Mouse (Mus musculus) cerebellum, adult 11-12 months (tissue): ENCODE measurements around the gene Cenpm.

Source experiments
- DNase-seq: peaks from one replicate; pipeline ENCODE4 v3.0.0; 2022

Cenpm gene

DNA sequence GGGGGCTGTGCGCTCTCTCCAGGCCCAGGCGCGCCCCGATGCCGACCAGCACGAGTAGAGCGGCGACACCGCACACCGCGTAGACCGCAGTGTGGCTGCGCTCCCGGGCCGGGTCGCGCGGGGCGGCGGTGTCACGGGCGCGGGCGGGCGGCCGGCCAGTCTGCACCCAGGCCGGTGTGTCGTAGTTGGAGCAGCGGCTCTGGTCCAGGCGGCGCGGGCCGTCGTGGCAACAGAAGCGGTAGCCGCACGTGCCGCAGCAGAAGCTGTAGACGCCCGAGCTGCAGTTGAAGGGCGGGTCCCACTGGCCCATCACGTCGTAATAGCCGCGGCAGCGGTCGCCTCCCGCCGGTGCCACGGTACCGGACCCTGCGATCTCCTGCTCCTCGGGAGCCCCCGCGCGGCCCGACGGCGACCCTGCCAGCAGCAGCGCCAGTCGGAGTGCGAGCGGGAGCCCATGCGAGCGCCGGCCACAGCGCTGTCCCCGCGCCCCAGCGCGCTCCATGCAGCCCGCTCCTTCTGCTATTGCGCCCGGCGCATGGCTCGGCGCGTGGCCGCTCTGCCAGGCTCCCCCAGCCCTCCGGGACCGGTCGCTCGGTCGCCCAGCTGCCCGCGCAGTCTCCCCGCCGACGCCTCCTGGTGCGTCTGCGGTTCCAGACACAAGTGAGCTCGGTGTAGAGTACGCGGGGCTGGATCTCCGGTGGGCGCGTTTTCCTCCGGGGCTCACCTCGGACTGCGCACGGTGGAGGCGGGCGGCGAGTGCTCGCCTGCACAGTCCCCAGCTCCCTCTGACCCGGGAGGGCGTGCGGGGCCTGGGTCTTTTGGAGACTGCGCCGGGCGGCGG is 32.4 kb downstream of the Cenpm start:
- peak; percentile 74 for DNase-seq

DNA sequence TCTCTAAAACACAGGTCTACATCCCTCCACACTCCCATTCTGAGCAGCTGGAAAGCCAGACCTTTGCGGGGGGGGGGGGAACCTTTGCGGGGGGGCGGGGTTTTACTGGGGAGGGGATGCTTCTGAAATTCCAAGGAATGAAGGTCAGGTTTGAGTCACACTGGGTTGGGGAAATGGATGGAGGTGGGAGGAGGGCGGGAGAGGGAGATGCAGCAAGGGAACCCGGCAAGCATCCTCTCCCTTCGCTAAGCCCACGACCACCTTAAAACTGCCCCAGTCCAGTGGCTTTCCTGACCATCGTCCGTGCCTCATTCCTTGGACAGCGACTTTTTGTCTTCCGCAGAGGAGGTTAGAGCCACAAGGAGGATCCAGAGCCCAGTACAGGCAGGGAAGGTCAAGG is 33.3 kb downstream of the Cenpm start:
- DNase-seq: peak; percentile 49

DNA sequence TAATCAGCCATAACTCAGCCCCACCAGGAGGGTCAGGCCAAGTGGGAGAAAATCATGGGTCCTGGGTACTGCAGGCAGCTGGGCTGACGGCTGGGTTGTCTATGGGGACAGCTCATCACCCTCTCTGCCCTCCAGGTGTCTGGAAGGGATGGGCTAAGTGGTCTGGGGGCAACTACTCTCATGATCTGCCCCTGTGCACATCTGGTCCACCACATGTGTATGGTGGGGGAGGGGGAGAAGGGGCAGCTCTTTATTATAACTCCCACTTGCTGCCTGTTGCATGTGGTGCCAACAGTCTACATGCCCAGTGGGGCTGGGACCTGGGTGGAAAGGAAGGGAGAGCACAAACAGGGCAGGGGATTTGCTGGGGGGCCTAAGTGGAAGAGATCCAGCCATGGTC is 33.7 kb downstream of the Cenpm start:
- DNase-seq: peak; percentile 74

DNA sequence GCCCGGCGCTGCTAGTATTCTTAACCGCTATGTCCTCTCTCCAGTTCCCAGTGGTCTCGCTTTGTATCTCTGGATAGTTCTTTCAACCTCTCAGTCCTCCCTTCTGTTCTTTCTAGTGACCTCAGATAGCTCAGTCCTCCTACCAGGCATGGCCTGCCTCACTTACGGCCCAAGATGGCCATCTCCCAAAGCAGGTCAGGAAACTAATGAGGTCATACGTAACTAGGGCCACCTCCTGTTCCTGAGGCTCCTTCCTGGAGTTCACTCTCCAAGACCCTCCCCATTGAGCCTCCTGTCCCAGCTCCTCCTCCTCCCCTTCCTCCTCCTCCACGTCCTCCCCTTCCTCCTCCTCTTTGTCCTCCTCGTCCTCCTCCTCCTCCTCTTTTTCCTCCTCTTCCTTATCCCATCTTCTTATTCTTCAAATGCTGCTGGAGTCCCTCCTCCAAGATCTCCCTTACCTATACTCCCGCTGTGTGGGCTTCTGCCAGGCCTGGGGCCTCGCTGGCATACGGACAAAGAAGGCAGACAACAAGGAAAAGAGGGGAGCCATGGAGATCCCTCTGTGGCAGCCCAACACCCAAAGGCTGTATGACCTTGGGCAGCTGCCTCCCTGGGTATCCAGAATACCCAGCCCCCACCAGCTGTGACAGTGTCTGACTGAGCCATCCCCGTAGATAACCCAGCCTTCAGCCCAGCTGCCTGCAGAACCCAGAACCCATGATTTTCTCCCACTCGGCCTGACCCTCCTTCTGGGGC is 35.1 kb downstream of the Cenpm start:
- DNase-seq: peak; percentile 77

DNA sequence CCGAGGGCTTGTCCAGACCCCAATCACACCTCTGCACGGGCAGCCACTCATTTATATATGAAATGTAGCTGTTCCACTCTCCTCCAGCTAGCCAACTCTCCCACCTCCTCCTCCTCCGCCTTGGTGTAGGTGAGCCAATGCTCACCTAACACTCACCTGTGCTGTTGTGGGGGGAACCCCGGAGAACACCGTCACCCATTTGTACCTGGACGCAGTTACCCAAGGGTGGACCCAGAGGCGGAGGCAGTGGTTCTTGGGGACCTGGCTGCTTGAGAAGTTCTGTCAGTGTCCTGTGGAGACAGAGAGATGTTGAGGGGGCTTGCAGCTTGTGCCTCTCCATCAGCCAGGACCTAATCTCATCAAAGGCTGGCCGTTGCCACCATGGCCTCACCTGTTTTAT is 36.2 kb downstream of the Cenpm start:
- DNase-seq: no peak

DNA sequence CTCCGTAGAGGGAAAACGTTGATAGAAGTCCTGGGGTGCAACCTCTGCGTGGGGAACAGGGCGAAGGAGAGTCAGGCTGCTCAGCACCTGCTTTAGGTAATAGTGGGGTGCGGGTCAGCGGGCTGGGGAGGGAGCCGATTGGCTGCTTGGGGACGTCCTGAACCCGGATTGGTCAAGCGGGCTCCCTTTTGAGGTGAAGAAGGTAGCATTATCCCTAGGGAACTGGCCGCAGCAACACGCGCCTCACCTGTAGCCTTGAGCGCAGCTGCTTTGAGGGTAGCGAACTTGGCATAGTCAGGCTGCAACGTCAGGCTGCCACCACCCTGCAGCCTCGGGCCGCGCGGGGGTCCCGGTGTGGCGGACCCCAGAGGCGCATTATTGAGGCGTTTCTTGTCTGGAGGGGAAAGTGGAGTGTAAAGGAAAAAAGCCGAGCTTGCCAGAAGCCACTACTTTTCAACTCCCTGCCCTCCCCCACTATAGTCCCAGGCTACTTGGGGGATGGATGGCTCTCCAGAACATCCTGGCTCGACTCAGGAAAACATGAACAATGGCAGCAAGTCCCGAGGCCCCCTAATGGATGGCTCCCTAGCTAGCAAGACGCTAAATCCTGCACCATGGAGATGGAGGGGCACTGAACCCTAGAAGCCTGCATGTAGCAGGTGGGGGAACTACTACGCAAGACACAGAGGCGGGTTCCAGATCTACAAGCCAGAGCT is 36.9 kb downstream of the Cenpm start:
- DNase-seq: peak; percentile 67

DNA sequence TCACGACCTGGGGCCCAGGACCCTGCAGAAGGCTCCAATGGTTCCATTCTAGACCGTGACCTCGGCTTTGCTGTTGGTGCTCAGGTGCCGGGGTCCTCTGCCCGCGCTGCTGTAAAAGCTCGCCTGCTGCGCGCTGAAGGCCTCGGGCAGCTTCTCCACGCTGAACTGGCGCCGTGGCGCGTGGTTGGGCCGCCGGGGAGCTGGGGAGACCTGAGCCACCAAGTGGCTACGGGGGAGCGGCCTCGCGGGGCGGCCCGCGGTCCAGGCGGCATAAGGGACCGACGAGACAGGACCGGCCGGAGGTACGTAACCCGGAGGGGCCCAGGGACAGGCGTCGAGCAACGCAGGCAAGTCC is 37.5 kb downstream of the Cenpm start:
- DNase-seq: peak; percentile 65

DNA sequence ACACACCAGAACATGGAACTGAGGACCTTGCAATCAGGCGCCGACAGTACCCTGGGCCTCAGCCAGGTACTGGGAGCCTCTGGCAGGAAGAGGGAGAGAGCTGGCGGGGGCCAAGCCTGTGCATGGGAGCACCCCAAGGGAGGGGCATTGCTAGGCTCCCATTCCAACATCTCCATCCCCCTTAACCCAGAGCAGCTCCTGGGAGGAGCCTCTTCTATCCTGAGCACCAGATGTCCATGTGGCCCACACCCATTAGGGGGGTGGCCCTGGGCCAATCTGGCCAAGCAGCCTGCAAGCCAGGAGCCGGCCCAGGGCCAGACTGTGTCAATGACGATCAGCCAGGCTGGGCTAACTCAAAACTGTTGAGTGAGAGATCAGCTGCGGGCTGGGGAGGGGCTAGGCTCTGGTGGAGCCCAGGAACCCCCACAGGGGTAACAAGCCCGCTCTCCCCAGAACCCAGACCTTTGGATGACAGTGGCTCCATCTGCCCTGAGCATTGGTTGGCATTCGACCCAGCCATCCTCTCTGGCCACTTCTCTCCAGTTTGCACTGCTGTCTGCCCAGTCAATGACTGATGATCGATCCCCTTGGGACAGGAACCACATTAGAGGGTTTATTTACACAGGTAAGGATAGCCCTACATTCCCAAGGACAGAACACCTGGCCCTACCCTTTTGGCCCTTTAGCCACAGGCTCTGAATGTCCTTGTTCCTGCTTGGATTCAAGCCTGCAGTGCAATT is 38.0 kb downstream of the Cenpm start:
- peak; percentile 96 for DNase-seq

DNA sequence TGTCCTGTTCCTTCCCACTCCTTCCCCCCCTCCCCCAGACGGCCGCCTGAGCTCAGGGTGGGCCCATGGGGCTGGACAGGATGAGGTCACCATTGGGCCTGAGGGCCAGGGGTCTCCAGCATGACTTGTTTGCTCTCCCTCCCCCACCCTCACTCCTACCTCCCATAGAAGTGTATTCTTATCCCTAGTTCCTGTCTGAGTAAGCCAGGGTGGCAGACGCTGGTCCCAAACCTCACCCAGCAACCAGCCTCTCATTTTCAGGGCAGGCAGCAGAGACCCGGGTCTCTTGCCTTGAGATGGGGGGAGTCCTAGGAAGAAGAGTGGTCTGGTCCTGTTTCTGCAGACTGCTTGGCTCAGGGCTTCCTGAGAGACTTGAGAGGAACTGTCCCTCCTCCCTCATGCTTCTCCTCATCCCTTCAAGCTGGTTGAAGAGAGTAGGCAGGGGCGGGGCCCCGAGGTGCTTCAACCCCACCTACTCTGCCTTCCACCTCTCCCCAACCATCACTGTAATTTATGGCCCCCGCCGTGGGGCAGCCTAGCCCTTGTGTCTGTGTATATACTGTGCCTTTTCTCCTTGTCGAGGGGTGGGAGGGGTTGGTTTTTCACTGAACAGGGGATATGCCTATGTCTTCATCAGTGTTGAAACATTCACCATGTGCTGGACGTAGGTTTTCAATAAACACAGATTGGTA is 39.7 kb downstream of the Cenpm start:
- DNase-seq: peak; percentile 65

DNA sequence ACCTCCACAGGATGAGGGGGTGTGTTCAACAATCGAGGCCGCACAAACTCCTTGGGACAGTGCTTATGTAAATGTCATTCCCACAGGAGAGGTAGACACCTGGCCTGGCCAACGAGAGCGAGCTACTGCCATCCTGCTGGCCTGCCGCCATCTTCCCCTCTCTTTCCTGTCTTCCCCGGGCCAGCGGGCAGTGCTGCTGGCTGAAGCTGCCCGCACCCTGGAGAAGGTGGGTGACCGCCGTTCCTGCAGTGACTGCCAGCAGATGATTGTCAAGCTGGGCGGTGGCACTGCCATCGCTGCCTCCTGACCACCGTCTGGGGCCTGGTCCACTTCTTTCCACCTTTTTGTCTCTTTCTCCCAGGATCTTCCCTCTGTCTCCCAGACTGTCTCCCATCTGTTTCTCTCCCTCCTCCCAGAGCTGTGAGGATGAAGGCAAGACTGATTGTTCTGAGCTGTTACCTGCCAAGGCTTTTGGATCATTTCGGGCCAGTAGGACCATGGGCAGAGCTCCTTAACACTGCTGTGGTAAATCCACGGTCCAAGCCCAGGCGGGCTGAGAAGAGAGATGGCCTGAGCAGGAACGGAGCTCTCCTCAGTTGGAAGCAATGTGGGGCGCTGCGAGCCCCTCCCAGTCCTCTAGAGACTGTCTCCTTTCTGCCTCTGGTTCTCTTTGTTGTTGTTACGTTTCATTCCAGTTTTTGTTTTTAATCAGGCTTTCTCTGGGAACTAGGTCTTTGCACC is 40.8 kb downstream of the Cenpm start:
- DNase-seq: peak; percentile 89

DNA sequence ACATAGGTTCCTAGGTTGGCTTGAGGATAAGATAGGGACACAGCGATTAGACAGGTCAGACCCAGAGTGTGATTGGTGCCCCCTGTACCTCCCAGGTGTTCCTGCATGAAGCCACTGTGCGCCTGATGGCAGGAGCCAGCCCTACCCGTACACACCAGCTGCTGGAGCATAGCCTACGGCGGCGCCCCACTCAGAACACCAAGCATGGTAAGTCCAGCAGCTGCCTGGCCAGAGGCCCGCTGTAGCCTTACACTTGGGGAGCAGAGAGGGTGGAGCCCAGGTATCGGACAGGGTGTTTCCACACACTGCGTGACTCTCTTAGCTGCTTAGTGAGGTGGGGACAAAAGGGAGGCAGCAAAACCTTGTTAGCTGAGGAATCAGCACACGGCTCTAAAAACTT is 41.5 kb downstream of the Cenpm start:
- DNase-seq: peak; percentile 67

DNA sequence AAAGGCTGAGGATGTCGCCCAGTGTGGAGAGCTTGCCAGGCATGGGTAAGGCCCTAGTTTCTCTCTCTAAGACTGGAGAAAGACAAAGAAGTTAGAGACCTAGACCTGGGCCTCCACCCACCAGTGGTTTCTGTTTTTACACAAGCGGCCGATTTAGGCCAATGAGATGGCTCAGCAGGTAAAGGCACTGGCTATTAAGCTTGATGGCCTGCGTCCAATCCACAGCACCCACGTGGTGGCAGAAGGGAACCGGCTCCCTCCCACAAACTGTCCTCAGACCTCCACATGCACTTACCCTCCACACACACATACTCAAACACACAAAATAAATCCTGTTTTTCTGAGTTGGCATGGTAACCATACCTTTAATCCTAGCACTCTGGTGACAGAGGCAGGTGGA is 42.5 kb downstream of the Cenpm start:
- DNase-seq: peak; percentile 53

DNA sequence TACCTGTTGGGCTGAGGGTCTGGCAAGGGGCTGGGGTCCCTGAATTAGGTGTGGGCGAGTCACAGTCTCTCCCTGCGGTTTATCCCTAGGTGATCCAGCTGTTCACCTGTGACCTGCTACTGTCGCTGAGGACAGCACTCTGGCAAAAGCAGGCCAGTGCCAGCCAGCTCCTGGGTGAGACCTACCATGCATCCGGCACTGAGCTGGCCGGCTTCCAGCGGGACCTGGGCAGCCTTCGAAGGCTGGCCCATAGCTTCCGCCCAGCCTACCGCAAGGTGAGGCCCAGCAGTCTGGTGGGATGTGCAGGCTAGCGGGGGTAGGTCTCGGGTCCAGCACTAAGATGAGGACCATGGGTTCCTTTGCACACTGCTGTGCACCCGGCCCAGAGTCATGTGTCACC is 45.0 kb downstream of the Cenpm start:
- DNase-seq: peak; percentile 60

DNA sequence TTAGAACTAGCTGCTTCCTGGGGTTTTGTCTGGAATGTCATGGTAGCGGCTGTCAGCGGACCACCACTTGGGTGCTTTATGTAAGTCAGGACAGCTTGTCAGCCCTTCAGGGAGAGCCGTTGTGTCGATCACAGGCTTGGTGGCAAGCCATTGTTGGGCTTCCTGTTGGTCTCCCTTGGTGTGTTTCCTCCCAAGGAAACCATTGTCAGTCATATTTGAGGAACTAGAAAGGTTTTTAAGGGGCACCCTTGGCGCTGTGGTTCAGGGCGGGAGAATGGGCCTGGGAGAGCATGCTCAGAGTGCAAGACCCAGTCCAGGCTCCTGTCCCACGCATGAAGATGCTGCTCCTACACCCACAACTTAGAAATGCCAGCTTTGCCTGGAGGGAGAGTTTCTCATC is 46.2 kb downstream of the Cenpm start:
- no peak for DNase-seq

DNA sequence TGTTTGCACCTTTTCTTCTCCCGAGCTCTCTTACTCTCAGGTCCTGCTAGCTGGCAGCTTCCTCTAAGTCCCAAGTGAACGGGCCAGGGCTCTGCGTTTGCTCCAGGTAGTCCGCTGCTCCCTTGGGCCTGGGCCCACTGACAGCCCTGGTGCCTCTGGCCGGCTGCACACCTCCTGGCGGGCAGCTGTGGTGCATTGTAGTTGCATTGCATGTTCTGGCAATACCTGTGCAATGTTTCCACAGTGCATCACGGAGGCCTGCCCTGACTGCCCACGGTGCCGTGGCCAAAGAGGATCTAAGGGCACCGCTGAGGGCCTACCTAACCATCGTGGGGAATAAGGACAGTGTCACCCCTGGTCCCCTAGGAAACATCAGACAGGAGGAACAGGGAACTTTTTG is 46.6 kb downstream of the Cenpm start:
- no peak for DNase-seq

DNA sequence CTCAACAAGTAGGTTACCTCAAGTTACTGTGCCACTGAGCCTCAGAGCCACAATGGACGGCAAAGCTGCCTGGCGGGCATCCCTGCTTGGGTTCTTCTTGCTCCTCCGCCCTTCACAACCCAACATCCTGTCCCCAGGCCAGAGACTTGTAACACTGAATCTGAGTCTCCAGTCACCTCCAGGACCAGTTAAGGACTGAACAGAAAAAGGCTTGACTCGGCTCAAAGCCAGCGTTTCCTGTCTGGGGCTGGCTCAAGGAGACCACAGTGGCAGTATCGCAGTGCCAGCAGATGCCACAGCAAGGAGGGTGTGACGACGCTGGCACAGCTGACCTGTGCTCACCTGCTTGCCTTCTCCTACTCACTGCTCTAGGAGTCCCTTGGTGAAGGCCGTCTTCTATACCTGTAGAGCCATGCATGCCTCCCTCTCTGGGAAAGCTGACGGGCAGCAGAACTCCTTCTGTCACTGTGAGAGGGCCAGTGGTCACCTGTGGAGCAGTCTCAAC is 47.2 kb downstream of the Cenpm start:
- DNase-seq: peak; percentile 41

DNA sequence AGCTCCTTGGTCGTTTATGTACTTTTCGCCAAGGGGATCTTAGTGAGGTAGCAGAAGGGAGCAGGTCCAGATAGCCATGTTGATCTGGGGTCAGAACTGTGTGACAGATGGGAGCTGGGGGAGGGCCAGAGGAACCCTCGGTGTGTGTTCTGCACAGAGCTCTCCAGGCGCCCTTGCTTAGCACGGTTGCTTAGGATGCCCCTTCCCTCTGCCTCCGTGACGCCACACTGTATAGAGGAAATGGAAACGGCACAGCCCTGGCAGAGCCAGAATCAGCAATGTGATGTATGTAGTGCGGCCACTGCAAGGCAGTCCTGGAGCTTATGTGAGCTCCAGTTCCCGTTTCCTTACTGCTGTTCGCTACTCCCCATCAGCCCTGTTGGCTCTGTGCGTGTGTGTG is 48.2 kb downstream of the Cenpm start:
- peak; percentile 63 for DNase-seq

DNA sequence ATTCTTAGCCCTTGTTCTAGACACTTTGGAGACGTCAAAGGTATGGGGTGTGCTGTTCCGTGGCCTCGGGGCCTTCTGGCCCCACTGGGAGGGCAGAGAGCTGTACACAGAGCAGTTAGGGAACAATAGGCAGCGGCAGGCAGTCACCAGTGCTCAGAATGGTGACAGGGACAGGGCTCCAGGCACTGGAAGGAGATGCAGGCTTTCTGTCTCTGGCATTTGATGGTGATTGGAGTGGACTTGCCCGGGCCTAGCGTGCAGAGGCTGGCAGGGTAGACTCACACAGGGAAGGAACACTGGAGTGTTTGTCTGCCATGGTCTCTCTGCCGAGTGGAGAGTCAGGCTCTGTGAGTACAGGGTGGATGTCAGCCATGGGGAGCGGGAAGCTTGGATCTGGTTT is 51.9 kb downstream of the Cenpm start:
- DNase-seq: no peak

DNA sequence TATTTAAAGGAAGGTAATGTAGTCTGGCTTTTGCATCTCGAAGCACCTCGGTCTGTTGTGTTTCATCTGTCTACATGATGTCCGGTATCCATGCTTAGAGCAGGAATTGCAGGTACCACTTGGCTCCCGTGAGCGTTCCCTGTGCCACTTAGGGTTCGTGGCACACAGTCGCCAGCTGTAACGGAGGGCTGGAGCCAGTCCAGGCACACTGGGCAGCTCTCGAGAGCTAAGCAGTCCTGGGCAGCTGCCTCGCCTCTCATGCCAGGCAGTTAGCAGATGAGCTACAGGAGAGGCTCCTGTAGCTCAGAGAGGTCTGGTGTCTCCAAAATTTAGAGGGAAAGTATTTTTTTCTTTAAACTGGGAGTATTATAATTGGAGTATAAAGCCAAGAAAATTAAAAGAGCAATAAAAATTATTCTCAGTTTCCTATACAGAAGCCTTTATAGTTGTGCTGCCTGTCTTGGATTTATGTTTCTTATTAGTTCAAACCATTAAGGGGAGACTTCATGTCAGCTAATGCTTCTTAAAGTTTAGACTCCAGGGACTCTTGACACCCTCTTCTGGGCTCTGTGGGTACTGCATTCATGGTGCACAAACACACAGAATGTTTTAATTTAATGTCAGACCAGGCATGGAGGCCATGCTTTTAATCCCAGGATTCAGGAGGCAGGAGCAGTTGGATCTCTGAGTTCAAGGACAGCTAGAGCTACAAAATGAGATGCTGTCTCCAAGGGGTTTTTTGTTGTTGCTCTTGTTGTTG is 55.9 kb downstream of the Cenpm start:
- no peak for DNase-seq

DNA sequence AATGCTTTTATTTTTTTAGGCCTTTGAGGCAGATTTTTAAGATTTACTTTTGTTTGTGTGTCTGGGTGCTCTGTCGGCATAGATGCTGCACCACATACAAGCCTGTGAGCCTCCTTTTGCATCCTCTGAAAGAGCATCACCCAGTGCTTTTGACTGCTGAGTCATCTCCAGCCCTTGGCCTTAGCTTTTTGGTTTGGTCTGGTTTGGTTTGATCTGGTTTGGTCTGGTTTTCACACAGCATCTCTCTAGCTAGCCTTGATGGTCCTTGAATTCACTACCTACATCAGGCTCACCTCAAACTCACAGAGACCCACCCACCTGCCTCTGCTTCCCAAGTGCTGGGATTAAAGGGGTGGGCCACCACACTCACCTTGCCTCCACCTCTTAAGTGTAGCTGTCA is 56.6 kb downstream of the Cenpm start:
- no peak for DNase-seq

DNA sequence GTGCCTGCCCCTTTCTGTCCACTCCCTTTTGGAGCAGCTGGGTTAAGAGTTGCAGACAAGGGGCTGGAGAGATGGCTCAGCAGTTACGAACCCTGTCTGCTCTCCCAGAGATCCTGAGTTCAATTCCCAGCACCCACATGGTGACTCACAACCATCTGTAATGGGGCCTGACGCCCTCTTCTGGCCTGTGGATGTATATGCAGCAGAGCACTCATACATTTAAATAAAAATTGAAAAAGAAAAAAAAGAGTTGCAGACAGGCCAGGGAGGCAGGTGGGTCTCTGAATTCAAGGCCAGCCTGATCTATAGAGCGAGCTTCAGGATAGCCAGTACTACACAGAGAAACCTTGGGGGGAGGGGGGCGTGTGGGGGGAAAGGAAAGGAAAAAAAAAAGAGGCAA is 57.1 kb downstream of the Cenpm start:
- DNase-seq: no peak
